Mouse (Mus musculus) E14TG2a.4 (cell line): ENCODE measurements at regions not wholly inside any gene's neighbourhood (a gene's known extent, or its start where the extent isn't known, plus 50 kb on each side); places are given as distances from the start of the nearest gene placed in this dataset.

Source experiments
- H3K27me3 ChIP-seq: 2 replicates; pipeline ENCODE4 v1.6.1; 2014; ENCODE audit warnings: low read length, control low read depth; ENCODE audit not compliant: insufficient read depth
- H3K36me3 ChIP-seq: 2 replicates; pipeline ENCODE4 v1.6.1; 2014; ENCODE audit warnings: low read length, control low read depth; ENCODE audit not compliant: insufficient read depth
- H3K4me1 ChIP-seq: replicated peaks from 2 replicates; pipeline ENCODE4 v1.6.1; 2014; ENCODE audit warnings: low read depth, low read length, control low read depth
- H3K4me3 ChIP-seq: replicated peaks from 2 replicates; pipeline ENCODE4 v1.5.1; 2014; ENCODE audit warnings: mild to moderate bottlenecking, low read length
- H3K9me3 ChIP-seq: 2 replicates; pipeline ENCODE4 v1.6.1; 2014; ENCODE audit warnings: low read length, control low read depth
- CTCF ChIP-seq: conservative IDR thresholded peaks from 2 replicates; pipeline ENCODE4 v1.5.1; 2014; ENCODE audit warnings: low read length
- NANOG ChIP-seq: IDR thresholded peaks from 2 replicates; pipeline ENCODE4 v1.6.1; 2014; ENCODE audit warnings: borderline replicate concordance, low read length, mixed read lengths
- POU5F1 ChIP-seq: IDR thresholded peaks from 2 replicates; pipeline ENCODE4 v1.6.1; 2014; ENCODE audit warnings: low read length, borderline replicate concordance

DNA sequence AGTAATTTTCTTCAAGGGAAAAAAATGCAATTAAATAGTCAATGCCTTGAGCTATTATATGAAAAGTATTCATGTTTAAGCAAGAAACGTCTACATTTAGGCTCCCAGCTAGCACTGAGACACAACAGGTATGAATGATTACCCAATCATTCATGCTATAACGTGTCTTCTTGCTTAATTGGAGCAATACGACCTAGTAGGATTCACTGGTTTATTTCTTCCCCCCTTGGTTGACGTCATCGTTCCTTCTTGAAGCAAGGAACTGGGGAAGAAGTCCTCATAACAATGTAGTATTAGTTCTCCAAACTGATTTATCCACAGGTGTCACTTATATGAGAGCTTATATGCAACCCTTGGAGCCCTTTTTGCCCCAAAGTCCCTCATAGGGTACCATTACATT lies 581.8 kb downstream of the Nfib start:
- TF ChIP-seq POU5F1, result no peak
- TF ChIP-seq CTCF, result no peak
- no peak for TF ChIP-seq NANOG
- Histone ChIP-seq H3K27me3 (no peaks in the 10 kb centered on the region), H3K4me1 (no peaks in the 10 kb centered on the region; the same call in 1 of the 2 replicates), H3K36me3 (no peaks in the 10 kb centered on the region), H3K4me3 (no peak overlapping the region), H3K9me3 (0 out of 2 replicates have a peak, but pooled peaks cover 8% of the 10 kb centered on the region)

- no peak overlapping the region for H3K4me3 ChIP-seq
- TF ChIP-seq CTCF, result no peak
- TF ChIP-seq POU5F1, result no peak
- no peak for TF ChIP-seq NANOG
- H3K4me1 ChIP-seq, result peaks cover 5% of the 10 kb centered on the region; the same call in 1 of the 2 replicates
Observed at GRCm38 (mm10) chr4:82123101-82123500, 582.4 kb downstream of the Nfib start.

DNA sequence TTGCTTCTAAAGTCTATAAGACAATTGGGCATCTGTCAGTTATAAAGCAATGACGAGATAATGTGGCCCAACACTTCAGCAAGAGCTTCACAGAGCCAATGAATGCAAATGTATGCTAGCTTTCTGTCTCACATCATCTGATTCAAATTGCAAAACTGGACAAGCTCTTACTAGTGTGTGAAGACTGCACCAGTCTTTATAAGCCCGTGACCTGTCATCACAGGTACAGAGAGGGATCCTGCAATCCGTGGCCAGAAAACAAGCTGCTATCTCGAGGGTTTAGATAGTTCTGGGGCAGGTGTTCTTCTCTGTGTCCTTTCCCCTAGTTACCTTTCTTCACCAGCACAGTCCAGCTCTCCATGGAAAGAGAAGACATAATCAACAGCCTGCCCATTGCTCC lies 584.8 kb downstream of the Nfib start:
- no peaks in the 10 kb centered on the region for H3K9me3 ChIP-seq
- TF ChIP-seq NANOG, result no peak
- no peak for TF ChIP-seq POU5F1
- TF ChIP-seq CTCF, result no peak
- H3K27me3 ChIP-seq, result no peaks in the 10 kb centered on the region
- no peaks in the 10 kb centered on the region for H3K36me3 ChIP-seq
- peaks cover 8% of the 10 kb centered on the region; the same call in 1 of the 2 replicates for H3K4me1 ChIP-seq
- H3K4me3 ChIP-seq, result no peak overlapping the region

More at GRCm38 (mm10) chr4:82123101-82123500, 582.4 kb downstream of the Nfib start:
- Histone ChIP-seq H3K36me3 (no peaks in the 10 kb centered on the region), H3K27me3 (no peaks in the 10 kb centered on the region), H3K9me3 (0 out of 2 replicates have a peak, but pooled peaks cover 8% of the 10 kb centered on the region)

DNA sequence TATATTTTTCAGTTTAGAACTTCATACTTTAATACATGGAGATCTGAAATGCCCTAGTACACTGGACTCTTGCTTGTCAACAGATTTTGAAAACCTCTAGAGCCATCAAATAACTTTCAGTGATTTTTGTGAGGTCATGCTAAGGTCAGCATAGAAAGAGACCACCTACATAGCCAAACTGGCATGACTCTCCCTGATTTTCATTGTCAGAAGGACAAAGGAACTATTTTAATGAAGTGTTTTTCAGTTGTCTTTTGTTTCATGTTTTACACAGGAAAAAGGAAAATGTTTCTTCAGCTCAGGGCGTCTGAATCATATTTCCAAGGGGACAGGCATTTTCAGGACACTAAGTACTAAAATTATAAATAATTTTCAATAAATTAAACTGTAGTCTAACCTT lies 585.2 kb downstream of the Nfib start:
- TF ChIP-seq POU5F1, result no peak
- no peak for TF ChIP-seq CTCF
- no peak for TF ChIP-seq NANOG

DNA sequence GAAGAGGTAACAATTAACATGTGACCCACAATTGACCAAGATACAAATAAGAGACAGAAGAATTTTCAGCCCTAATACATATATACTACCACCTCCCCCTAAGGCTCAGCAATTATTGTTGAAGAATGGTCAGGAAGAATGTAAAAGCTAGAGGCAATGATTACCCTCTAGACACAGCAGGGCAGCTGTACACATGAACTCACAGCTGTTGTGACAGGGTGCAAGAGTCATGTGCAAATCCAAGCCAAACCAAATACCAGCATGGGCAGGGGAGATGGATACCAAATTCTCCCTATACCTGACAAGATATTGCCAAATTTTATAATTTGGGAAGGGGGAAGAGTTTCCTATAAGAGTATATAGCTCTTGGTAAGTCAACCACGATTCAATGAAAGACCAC lies 603.7 kb downstream of the Nfib start:
- Histone ChIP-seq H3K9me3 (peaks cover 48% of the 10 kb centered on the region), H3K36me3 (no peaks in the 10 kb centered on the region), H3K27me3 (no peaks in the 10 kb centered on the region), H3K4me3 (no peak overlapping the region), H3K4me1 (no peaks in the 10 kb centered on the region)
- no peak for TF ChIP-seq CTCF
- no peak for TF ChIP-seq POU5F1
- no peak for TF ChIP-seq NANOG

More for the DNA sequence above, 585.2 kb downstream of the Nfib start:
- Histone ChIP-seq H3K9me3 (no peaks in the 10 kb centered on the region), H3K4me1 (peaks cover 8% of the 10 kb centered on the region; the same call in 1 of the 2 replicates), H3K36me3 (no peaks in the 10 kb centered on the region), H3K4me3 (no peak overlapping the region), H3K27me3 (no peaks in the 10 kb centered on the region)

GRCm38 (mm10) chr4:82099970-82100368 lies 605.6 kb downstream of the Nfib start:
- TF ChIP-seq POU5F1, result no peak
- TF ChIP-seq NANOG, result no peak
- no peak for TF ChIP-seq CTCF
- Histone ChIP-seq H3K27me3 (no peaks in the 10 kb centered on the region), H3K36me3 (no peaks in the 10 kb centered on the region), H3K9me3 (peaks cover 48% of the 10 kb centered on the region), H3K4me3 (no peak overlapping the region), H3K4me1 (no peaks in the 10 kb centered on the region)

GRCm38 (mm10) chr4:82098986-82099969 lies 606.3 kb downstream of the Nfib start:
- H3K4me3 ChIP-seq, result no peak overlapping the region
- TF ChIP-seq NANOG (no peak), CTCF (no peak), POU5F1 (no peak)
- H3K4me1 ChIP-seq, result no peaks in the 10 kb centered on the region
- no peaks in the 10 kb centered on the region for H3K36me3 ChIP-seq
- no peaks in the 10 kb centered on the region for H3K27me3 ChIP-seq
- H3K9me3 ChIP-seq, result peaks cover 45% of the 10 kb centered on the region

- Histone ChIP-seq H3K36me3 (no peaks in the 10 kb centered on the region), H3K27me3 (no peaks in the 10 kb centered on the region), H3K4me1 (no peaks in the 10 kb centered on the region), H3K9me3 (no peaks in the 10 kb centered on the region), H3K4me3 (no peak overlapping the region)
- TF ChIP-seq POU5F1 (no peak), CTCF (no peak), NANOG (no peak)
Observed at GRCm38 (mm10) chr4:82092296-82093230, 613.0 kb downstream of the Nfib start.
